Mouse (Mus musculus) forebrain, embryonic 11.5 days (tissue): ENCODE measurements around the gene Rpe. TPM values are rescaled to one million over a fixed set of nuclear protein-coding genes. Genes with fewer than 3 reads are reported as not detected.

Experiments
- ATAC-seq: fragments of 200-750 bp; cut with Nextera tagmentation; replicated peaks from 2 replicates; pipeline ENCODE4 v1.8.0; 2017; ENCODE audit warnings: moderate TSS enrichment; ENCODE audit not compliant: low FRiP score
- DNase-seq: peaks from one replicate; pipeline ENCODE4 v3.0.0-alpha.2; 2017; ENCODE audit warnings: low spot score
- H3K27ac ChIP-seq: fragments of 300-500 bp; sonication (generic); 2 replicates; pipeline ENCODE4 v1.5.1; 2014; ENCODE audit warnings: low read depth, low read length
- H3K27me3 ChIP-seq: fragments of 300-500 bp; sonication (generic); 2 replicates; pipeline ENCODE4 v1.6.1; 2014; ENCODE audit warnings: mild to moderate bottlenecking, low read length, mixed read lengths; ENCODE audit not compliant: control insufficient read depth, insufficient read depth
- H3K36me3 ChIP-seq: fragments of 300-500 bp; sonication (generic); 2 replicates; pipeline ENCODE4 v1.6.1; 2014; ENCODE audit warnings: mild to moderate bottlenecking, low read length, moderate library complexity, mixed read lengths; ENCODE audit not compliant: control insufficient read depth, insufficient read depth
- H3K4me1 ChIP-seq: fragments of 300-500 bp; sonication (generic); replicated peaks from 2 replicates; pipeline ENCODE4 v1.6.1; 2014; ENCODE audit warnings: low read length, mixed read lengths; ENCODE audit not compliant: control insufficient read depth, insufficient read depth
- H3K4me2 ChIP-seq: fragments of 300-500 bp; sonication (generic); 2 replicates; pipeline ENCODE4 v1.6.1; 2014; ENCODE audit warnings: low read depth, mild to moderate bottlenecking, low read length, moderate library complexity, mixed read lengths; ENCODE audit not compliant: severe bottlenecking
- H3K4me3 ChIP-seq: fragments of 300-500 bp; sonication (generic); 2 replicates; pipeline ENCODE4 v1.5.1; 2014; ENCODE audit warnings: low read depth, low read length
- H3K9ac ChIP-seq: fragments of 300-500 bp; sonication (generic); 2 replicates; pipeline ENCODE4 v1.6.1; 2014; ENCODE audit warnings: low read length
- H3K9me3 ChIP-seq: fragments of 300-500 bp; sonication (generic); 2 replicates; pipeline ENCODE4 v1.6.1; 2016; ENCODE audit warnings: low read length, mixed read lengths; ENCODE audit not compliant: control insufficient read depth
- WGBS: fragments of 180-500 bp; shearing (Covaris S2); extraction: QIAGEN DNeasy Blood & Tissue Kit; methylation state at CpG from one replicate; pipeline ENCODE4 v1.1.7; 2014; 5-methylcytosine and 5-hydroxymethylcytosine counted together
- polyA plus RNA-seq: library from polyadenylated mRNA; unstranded; fragments of >200 nt; fragmentation: Nextera tagmentation; extraction: Ambion mirVana; gene quantifications from 2 replicates; pipeline ENCODE4 v1.2.1, GENCODE M21; 2014

The Rpe gene
- polyA plus RNA-seq, 1 experiment from 2014 or later, result 66.6 TPM

- peaks cover 4% of the 10 kb centered on the region; the same call in 1 of the 2 replicates for H3K4me1 ChIP-seq
- H3K4me2 ChIP-seq, result no peak overlapping the region
- 89% methylated on average over 4 of the region's 4 CpGs for WGBS
- no peaks in the 10 kb centered on the region; the same call in 1 of the 2 replicates for H3K36me3 ChIP-seq
- H3K4me3 ChIP-seq, result no peak overlapping the region
- no peak for DNase-seq
- no peak overlapping the region for H3K9ac ChIP-seq
- no peaks in the 10 kb centered on the region for H3K27me3 ChIP-seq
- no peaks in the 10 kb centered on the region for H3K9me3 ChIP-seq
- no peak overlapping the region for H3K27ac ChIP-seq
- no peak for ATAC-seq
Observed at GRCm38 (mm10) chr1:66702623-66703345, 2.2 kb downstream of the Rpe start.

- Histone ChIP-seq H3K27ac (no peak overlapping the region), H3K9me3 (no peaks in the 10 kb centered on the region), H3K4me1 (peaks cover 4% of the 10 kb centered on the region; the same call in 1 of the 2 replicates), H3K36me3 (no peaks in the 10 kb centered on the region; the same call in 1 of the 2 replicates), H3K4me3 (no peak overlapping the region), H3K27me3 (no peaks in the 10 kb centered on the region), H3K4me2 (no peak overlapping the region), H3K9ac (no peak overlapping the region)
- WGBS, result 67% methylated on average over 6 of the region's 6 CpGs
- ATAC-seq, result no peak
- no peak for DNase-seq
Observed at GRCm38 (mm10) chr1:66704523-66704922, 3.9 kb downstream of the Rpe start.

- 94% methylated on average over 3 of the region's 3 CpGs for WGBS
- no peaks in the 10 kb centered on the region for H3K27me3 ChIP-seq
- H3K9me3 ChIP-seq, result no peaks in the 10 kb centered on the region
- no peaks in the 10 kb centered on the region for H3K4me1 ChIP-seq
- no peak overlapping the region for H3K9ac ChIP-seq
- no peak overlapping the region for H3K4me2 ChIP-seq
- H3K4me3 ChIP-seq, result no peak overlapping the region
- ATAC-seq (no peak), DNase-seq (no peak)
- H3K36me3 ChIP-seq, result no peaks in the 10 kb centered on the region; the same call in 1 of the 2 replicates
- H3K27ac ChIP-seq, result no peak overlapping the region
Observed at GRCm38 (mm10) chr1:66712859-66713258, 12.2 kb downstream of the Rpe start.

- Histone ChIP-seq H3K27me3 (no peaks in the 10 kb centered on the region), H3K9ac (no peak overlapping the region), H3K4me2 (no peak overlapping the region), H3K4me3 (no peak overlapping the region), H3K27ac (no peak overlapping the region), H3K36me3 (no peaks in the 10 kb centered on the region; the same call in 1 of the 2 replicates), H3K4me1 (no peaks in the 10 kb centered on the region), H3K9me3 (no peaks in the 10 kb centered on the region)
- no peak for ATAC-seq
- no peak for DNase-seq
- 72% methylated on average over 1 of the region's 1 CpGs for WGBS
Observed at GRCm38 (mm10) chr1:66730581-66730980, 29.9 kb downstream of the Rpe start.

- 96% methylated on average over 1 of the region's 1 CpGs for WGBS
Observed at GRCm38 (mm10) chr1:66768764-66769163, 68.1 kb downstream of the Rpe start.

More at GRCm38 (mm10) chr1:66768764-66769163, 68.1 kb downstream of the Rpe start:
- Histone ChIP-seq H3K4me2 (no peak overlapping the region), H3K27me3 (no peaks in the 10 kb centered on the region), H3K27ac (no peak overlapping the region), H3K9me3 (no peaks in the 10 kb centered on the region), H3K4me1 (no peaks in the 10 kb centered on the region), H3K36me3 (no peaks in the 10 kb centered on the region), H3K9ac (no peak overlapping the region), H3K4me3 (no peak overlapping the region)
- no peak for DNase-seq
- no peak for ATAC-seq

Other genes starting within 250 kb of the Rpe start
- gene Unc80, start 232.5 kb upstream of the Rpe start, polyA plus RNA-seq, result 0.69 and 0.83 TPM in 2 replicates
- 9.6 and 9.9 TPM in 2 replicates for gene Kansl1l, start 116.7 kb downstream of the Rpe start, polyA plus RNA-seq
- 48.9 and 52.2 TPM in 2 replicates for gene Acadl, start 162.4 kb downstream of the Rpe start, polyA plus RNA-seq
- 0.32 TPM in 1 of 2 replicates, not detected in the other for gene Myl1, start 244.6 kb downstream of the Rpe start, polyA plus RNA-seq